In the genomic region with DNA sequence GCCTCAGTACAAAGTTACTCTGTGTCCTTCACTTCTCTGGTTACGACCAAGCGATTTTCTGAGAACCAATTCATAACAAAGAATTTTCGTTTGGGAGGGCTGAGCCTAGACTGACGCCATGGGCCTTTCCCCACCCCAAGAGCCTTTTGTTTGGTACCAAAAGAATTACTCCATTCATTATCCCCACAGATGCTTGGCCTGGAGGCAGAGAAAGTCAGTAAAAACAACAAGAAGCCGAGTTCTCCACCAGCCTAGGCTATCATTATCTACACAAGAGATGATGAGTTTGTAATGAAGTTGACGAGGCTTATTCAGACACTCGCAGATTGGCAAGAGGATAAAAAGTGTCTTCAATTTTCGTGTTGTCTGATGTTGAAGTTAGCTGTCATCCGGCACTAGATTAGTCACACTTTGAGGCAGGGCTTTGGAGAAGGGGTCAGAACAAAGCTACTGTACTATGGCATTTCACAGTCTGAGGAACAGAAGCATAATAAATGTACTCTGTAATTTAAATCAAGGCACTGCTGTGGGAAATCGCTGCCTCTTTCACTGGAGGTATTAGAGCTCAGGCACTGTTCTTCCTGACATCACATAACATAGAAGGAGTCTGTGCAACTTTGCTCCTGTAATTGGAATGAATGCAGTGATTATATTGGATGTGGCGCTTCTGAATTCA, we compare ENCODE assay signal across 12 mouse cellular contexts.
A peak's percentile ranks its signal among the peaks of the same experiment; 100 is the strongest.
DNase-seq lines count a peak whose midpoint lies in the region; ATAC-seq and TF ChIP-seq lines count a peak whose summit lies in the region.
"Had no signal": no experiment of that assay in that cellular context is flagged by ENCODE, and none has a peak within 500 bp of the region (broad histone marks: within the 10 kb centered on the region; RNA-seq: fewer than 3 reads in every experiment).

No protein-coding gene starts in this region.

- no peaks in the 10 kb centered on the region for H3K27me3 ChIP-seq in embryonic facial prominence, embryonic 10.5 days (replicated peaks; ENCODE audit: low read depth, poor library complexity, severe bottlenecking)
- H3K27me3 ChIP-seq in hindbrain, embryonic 14.5 days (ENCODE audit: control insufficient read depth, insufficient read depth, low read length), result no peaks in the 10 kb centered on the region
- no peaks in the 10 kb centered on the region for H3K27me3 ChIP-seq in midbrain, postnatal 0 days (ENCODE audit: insufficient read depth, low read length)
- no peaks in the 10 kb centered on the region for H3K27me3 ChIP-seq in thymus, adult 2 months (ENCODE audit: control insufficient read depth, insufficient read depth, low read length)
- H3K27me3 ChIP-seq: heart, embryonic 15.5 days had no signal

- ATAC-seq in hindbrain, embryonic 14.5 days (ENCODE audit: low FRiP score), result peak; percentile 86
- peak; percentile 56; the same call in 1 of the 2 replicates for ATAC-seq in midbrain, postnatal 0 days (ENCODE audit: low FRiP score)
- ATAC-seq: Patski had no signal

- no peaks in the 10 kb centered on the region for H3K9me3 ChIP-seq in embryonic facial prominence, embryonic 10.5 days
- no peaks in the 10 kb centered on the region for H3K9me3 ChIP-seq in hindbrain, embryonic 14.5 days (ENCODE audit: control insufficient read depth, low read length)
- H3K9me3 ChIP-seq in midbrain, postnatal 0 days (ENCODE audit: low read length), result no peaks in the 10 kb centered on the region
- H3K9me3 ChIP-seq: heart, embryonic 15.5 days had no signal

- no peak for TF ChIP-seq CTCF in midbrain, postnatal 0 days (IDR thresholded peaks at IDR 0.05)
- no peak for TF ChIP-seq CTCF in thymus, adult 2 months (IDR thresholded peaks at IDR 0.05; ENCODE audit: borderline replicate concordance, control insufficient read depth, extremely low read depth, insufficient read depth, low read length, poor library complexity)

- 15% methylated on average over 11 of the region's 11 CpGs for WGBS in embryonic facial prominence, embryonic 10.5 days
- 9% methylated on average over 11 of the region's 11 CpGs for WGBS in hindbrain, embryonic 14.5 days
- 16% methylated on average over 11 of the region's 11 CpGs for WGBS in midbrain, postnatal 0 days
- 84% methylated on average over 11 of the region's 11 CpGs for WGBS in thymus, adult 2 months

- peak overlapping the region; percentile 17; the same call in 1 of the 2 replicates for H3K4me2 ChIP-seq in hindbrain, embryonic 14.5 days (replicated peaks)
- no peak overlapping the region for H3K4me2 ChIP-seq in midbrain, postnatal 0 days (ENCODE audit: low read depth, low read length, poor library complexity, severe bottlenecking)
- H3K4me2 ChIP-seq: heart, embryonic 15.5 days had no signal

- H3K9ac ChIP-seq in hindbrain, embryonic 14.5 days, result no peak overlapping the region
- H3K9ac ChIP-seq in midbrain, postnatal 0 days (replicated peaks; ENCODE audit: low read length, poor library complexity, severe bottlenecking), result no peak overlapping the region; the same call in 1 of the 2 replicates
- H3K9ac ChIP-seq: heart, embryonic 15.5 days had no signal

- peak overlapping the region; percentile 74 for H3K27ac ChIP-seq in embryonic facial prominence, embryonic 10.5 days (replicated peaks)
- peak overlapping the region; percentile 61 for H3K27ac ChIP-seq in hindbrain, embryonic 14.5 days
- H3K27ac ChIP-seq in midbrain, postnatal 0 days (ENCODE audit: low read depth, low read length), result no peak overlapping the region
- H3K27ac ChIP-seq in thymus, adult 2 months (ENCODE audit: control insufficient read depth, insufficient read depth, low read length), result no peak overlapping the region
- H3K27ac ChIP-seq: heart, embryonic 15.5 days had no signal

- no peak overlapping the region for H3K4me3 ChIP-seq in embryonic facial prominence, embryonic 10.5 days
- H3K4me3 ChIP-seq in hindbrain, embryonic 14.5 days (replicated peaks; ENCODE audit: low read length), result no peak overlapping the region
- no peak overlapping the region for H3K4me3 ChIP-seq in midbrain, postnatal 0 days (ENCODE audit: low read depth, low read length)
- H3K4me3 ChIP-seq in thymus, adult 2 months (ENCODE audit: control insufficient read depth, insufficient read depth, low read length), result no peak overlapping the region
- H3K4me3 ChIP-seq: heart, embryonic 15.5 days had no signal

- TF ChIP-seq POLR2A in thymus, adult 2 months (IDR thresholded peaks at IDR 0.05; ENCODE audit: control insufficient read depth, extremely low read depth, insufficient read depth, low read length, poor library complexity), result no peak

- H3K36me3 ChIP-seq in embryonic facial prominence, embryonic 10.5 days (replicated peaks), result no peaks in the 10 kb centered on the region
- H3K36me3 ChIP-seq in hindbrain, embryonic 14.5 days (replicated peaks; ENCODE audit: control insufficient read depth, insufficient read depth), result no peaks in the 10 kb centered on the region
- H3K36me3 ChIP-seq in midbrain, postnatal 0 days (ENCODE audit: insufficient read depth, low read length), result no peaks in the 10 kb centered on the region
- H3K36me3 ChIP-seq in thymus, adult 2 months (ENCODE audit: control insufficient read depth, insufficient read depth, low read length), result no peaks in the 10 kb centered on the region
- H3K36me3 ChIP-seq: heart, embryonic 15.5 days had no signal

- peaks cover 20% of the 10 kb centered on the region for H3K4me1 ChIP-seq in embryonic facial prominence, embryonic 10.5 days
- peaks cover 14% of the 10 kb centered on the region for H3K4me1 ChIP-seq in hindbrain, embryonic 14.5 days (replicated peaks; ENCODE audit: control insufficient read depth, insufficient read depth, low read length)
- peaks cover 4% of the 10 kb centered on the region; the same call in 1 of the 2 replicates for H3K4me1 ChIP-seq in midbrain, postnatal 0 days (ENCODE audit: insufficient read depth, low read length)
- H3K4me1 ChIP-seq in thymus, adult 2 months (replicated peaks; ENCODE audit: control insufficient read depth, insufficient read depth, low read length), result no peaks in the 10 kb centered on the region
- H3K4me1 ChIP-seq: heart, embryonic 15.5 days had no signal

- DNase-seq in cerebellum, adult 9-10 months, result peak; percentile 3
- no peak for DNase-seq in cerebellum, postnatal 25 days
- DNase-seq in embryonic facial prominence, embryonic 10.5 days (ENCODE audit: low spot score), result peak; percentile 28
- DNase-seq in hindbrain, embryonic 14.5 days (ENCODE audit: low spot score), result peak; percentile 48
- DNase-seq in midbrain, postnatal 0 days (ENCODE audit: low spot score), result peak; percentile 58
- no peak for DNase-seq in heart, adult 18-20 months
- DNase-seq in urinary bladder, postnatal 14 days (ENCODE audit: low spot score), result no peak
- no peak for DNase-seq in thymus, adult 2 months
- DNase-seq: cerebellum, postnatal 14 days; left cerebral cortex, postnatal 4 days had no signal

Comparison
In these comparisons a context has a peak if more than half of its experiments do, and no peak if none do; other contexts are left out.
1. DNase-seq: peak in cerebellum, adult 9-10 months (single experiment), embryonic facial prominence, embryonic 10.5 days (single experiment), hindbrain, embryonic 14.5 days (single experiment) and midbrain, postnatal 0 days (single experiment); none in cerebellum, postnatal 25 days (0 of 2), heart, adult 18-20 months (0 of 2), urinary bladder, postnatal 14 days (single experiment) and thymus, adult 2 months (single experiment).
2. H3K27ac ChIP-seq: peak in embryonic facial prominence, embryonic 10.5 days (single experiment) and hindbrain, embryonic 14.5 days (single experiment); none in midbrain, postnatal 0 days (single experiment) and thymus, adult 2 months (single experiment).